ENCODE assay signal across 15 mouse cellular contexts in the genomic region with DNA sequence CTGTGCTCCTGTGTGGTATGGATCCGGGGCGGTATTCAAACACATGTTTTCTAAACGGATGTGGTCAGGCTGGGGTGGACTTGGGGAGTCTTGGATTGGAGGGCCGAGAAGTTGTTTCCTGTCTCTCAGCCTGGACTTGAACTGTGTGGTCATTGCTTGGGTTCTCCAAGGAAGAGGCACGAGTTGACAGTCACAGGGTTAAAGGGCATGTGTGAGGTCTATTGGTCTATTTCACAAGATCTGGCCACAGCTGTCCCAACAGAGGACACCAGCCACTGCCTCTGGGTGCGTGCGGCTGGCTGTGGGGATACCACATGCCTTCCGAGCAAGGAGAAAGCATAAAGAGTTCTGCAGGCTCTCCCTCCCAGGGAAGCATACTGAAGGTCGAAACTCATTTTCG. TPM values are rescaled to one million over a fixed set of nuclear protein-coding genes. Genes with fewer than 3 reads are reported as not detected.
"Had no signal": no experiment of that assay in that cellular context is flagged by ENCODE, and none has a peak within 500 bp of the region (broad histone marks: within the 10 kb centered on the region; RNA-seq: fewer than 3 reads in every experiment).

No protein-coding gene starts in this region.

- H3K27ac ChIP-seq: kidney, postnatal 0 days; layer of hippocampus, adult 2 months; limb, embryonic 10.5 days; liver, embryonic 14.5 days; midbrain, embryonic 12.5 days had no signal

- DNase-seq: kidney, adult 11 months; kidney, adult 9 months; kidney, postnatal 4 days; lung, embryonic 14.5 days; right cerebral cortex, adult 18-20 months; right cerebral cortex, postnatal 25 days; thymus, adult 18-20 months; thymus, postnatal 14 days had no signal

- H3K36me3 ChIP-seq: limb, embryonic 10.5 days; midbrain, embryonic 12.5 days had no signal

- H3K9me3 ChIP-seq: limb, embryonic 10.5 days; midbrain, embryonic 12.5 days had no signal

- ATAC-seq: midbrain, embryonic 16.5 days had no signal

- H3K4me2 ChIP-seq: lung, embryonic 14.5 days; midbrain, embryonic 12.5 days had no signal

- H3K4me3 ChIP-seq: layer of hippocampus, adult 2 months; limb, embryonic 10.5 days; midbrain, embryonic 12.5 days had no signal

- H3K9ac ChIP-seq: liver, embryonic 14.5 days; lung, embryonic 14.5 days; midbrain, embryonic 12.5 days had no signal

RNA-seq across cellular contexts. Expression of a gene that starts 2.7 kb away (rescaled TPM):
- total RNA-seq: megakaryocyte-erythroid progenitor cell, adult 5-6 weeks had no signal
- polyA plus RNA-seq: limb, embryonic 10.5 days; lung, embryonic 14.5 days had no signal
